In the genomic region with DNA sequence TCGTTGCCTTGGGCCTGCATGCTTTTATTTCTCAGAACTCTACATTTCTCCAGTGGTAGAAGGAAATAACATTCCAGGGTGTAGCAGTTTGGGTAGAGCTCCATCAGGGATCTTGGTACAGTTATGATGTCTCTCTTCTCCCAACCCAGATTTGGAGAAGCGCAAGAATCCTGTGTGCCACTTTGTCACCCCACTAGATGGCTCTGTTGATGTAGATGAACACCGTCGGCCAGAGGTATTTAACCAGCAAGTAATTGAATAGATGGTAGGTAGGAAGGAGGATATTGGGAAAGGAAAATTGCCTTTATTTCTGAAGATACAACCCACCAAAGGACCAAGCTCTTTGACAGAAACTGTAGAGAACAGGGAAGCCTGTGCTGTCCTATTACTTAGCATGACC, we compare ENCODE assay signal across 22 mouse cellular contexts. TPM values are rescaled to one million over a fixed set of nuclear protein-coding genes. Genes with fewer than 3 reads are reported as not detected.
A peak's percentile ranks its signal among the peaks of the same experiment; 100 is the strongest.
DNase-seq lines count a peak whose midpoint lies in the region; ATAC-seq and TF ChIP-seq lines count a peak whose summit lies in the region.
"Had no signal": no experiment of that assay in that cellular context is flagged by ENCODE, and none has a peak within 500 bp of the region (broad histone marks: within the 10 kb centered on the region; RNA-seq: fewer than 3 reads in every experiment).

No protein-coding gene starts in this region.

- no peak overlapping the region for H3K27ac ChIP-seq in kidney, postnatal 0 days
- H3K27ac ChIP-seq in kidney, embryonic 15.5 days: no peak overlapping the region
- H3K27ac ChIP-seq: heart, embryonic 15.5 days; lung, embryonic 15.5 days; macrophage; midbrain, embryonic 12.5 days had no signal

- peaks cover 28% of the 10 kb centered on the region; the same call in 1 of the 2 replicates for H3K36me3 ChIP-seq in kidney, postnatal 0 days (ENCODE audit: insufficient read depth, low read length)
- peaks cover 52% of the 10 kb centered on the region for H3K36me3 ChIP-seq in kidney, embryonic 15.5 days

- no peak for ATAC-seq in kidney, postnatal 0 days (replicated peaks; ENCODE audit: low FRiP score, low read depth)
- ATAC-seq in kidney, embryonic 15.5 days (replicated peaks; ENCODE audit: low FRiP score): no peak
- ATAC-seq: activated CD4-positive, CD25-positive, alpha-beta regulatory T cell, adult 4 months; Patski had no signal

- H3K4me2 ChIP-seq in kidney, postnatal 0 days (ENCODE audit: low read length): no peak overlapping the region
- no peak overlapping the region for H3K4me2 ChIP-seq in kidney, embryonic 15.5 days
- H3K4me2 ChIP-seq: heart, embryonic 15.5 days; liver, embryonic 11.5 days; lung, embryonic 15.5 days; midbrain, embryonic 12.5 days had no signal

- 0 out of 2 replicates have a peak, but pooled peaks cover 5% of the 10 kb centered on the region for H3K4me1 ChIP-seq in kidney, postnatal 0 days (replicated peaks; ENCODE audit: insufficient read depth, low read length)
- peaks cover 13% of the 10 kb centered on the region for H3K4me1 ChIP-seq in kidney, embryonic 15.5 days

- no peaks in the 10 kb centered on the region for H3K9me3 ChIP-seq in kidney, postnatal 0 days (replicated peaks; ENCODE audit: low read length)
- H3K9me3 ChIP-seq in kidney, embryonic 15.5 days (replicated peaks): no peaks in the 10 kb centered on the region
- H3K9me3 ChIP-seq: heart, embryonic 15.5 days; lung, embryonic 15.5 days; midbrain, embryonic 12.5 days had no signal

- TF ChIP-seq CTCF in kidney, postnatal 0 days (IDR thresholded peaks at IDR 0.05; ENCODE audit: low read depth): peak; percentile 35; the same call in 1 of the 2 replicates

- H3K4me3 ChIP-seq in kidney, postnatal 0 days (replicated peaks; ENCODE audit: low read depth, low read length): no peak overlapping the region
- H3K4me3 ChIP-seq in kidney, embryonic 15.5 days (replicated peaks): no peak overlapping the region
- H3K4me3 ChIP-seq: heart, embryonic 15.5 days; lung, embryonic 15.5 days; midbrain, embryonic 12.5 days; myocyte had no signal

- no peaks in the 10 kb centered on the region for H3K27me3 ChIP-seq in kidney, postnatal 0 days (ENCODE audit: insufficient read depth, low read length)
- no peaks in the 10 kb centered on the region for H3K27me3 ChIP-seq in kidney, embryonic 15.5 days
- H3K27me3 ChIP-seq: heart, embryonic 15.5 days; lung, embryonic 15.5 days; midbrain, embryonic 12.5 days; Patski had no signal

- 59% methylated on average over 4 of the region's 4 CpGs for WGBS in kidney, postnatal 0 days
- WGBS in kidney, embryonic 15.5 days: 68% methylated on average over 4 of the region's 4 CpGs

- no peak overlapping the region for H3K9ac ChIP-seq in kidney, postnatal 0 days (ENCODE audit: low read depth, low read length)
- no peak overlapping the region for H3K9ac ChIP-seq in kidney, embryonic 15.5 days
- H3K9ac ChIP-seq: heart, embryonic 15.5 days; lung, embryonic 15.5 days; midbrain, embryonic 12.5 days had no signal

- DNase-seq in embryo, embryonic 10 days (ENCODE audit: low spot score): peak; percentile 21
- no peak for DNase-seq in embryo, embryonic 9.5 days (ENCODE audit: extremely low spot score)
- DNase-seq in kidney, postnatal 0 days (ENCODE audit: low spot score): no peak
- peak; percentile 17 for DNase-seq in retina, embryonic 14.5 days (ENCODE audit: low spot score)
- DNase-seq in retina, postnatal 1 day: no peak
- no peak for DNase-seq in heart, adult 11 months
- DNase-seq: cerebellum, adult 11-12 months had no signal

RNA-seq across cellular contexts. Expression of a gene that starts 46.1 kb away (rescaled TPM):
- 13.8 and 14.9 TPM in 2 replicates for polyA plus RNA-seq in kidney, postnatal 0 days (2015; fragmentation: Nextera tagmentation; extraction: Ambion mirVana)
- 18.5 and 18.7 TPM in 2 replicates for polyA plus RNA-seq in kidney, embryonic 15.5 days (2015; fragmentation: Nextera tagmentation; extraction: Ambion mirVana)

RNA-seq across cellular contexts. Expression of a gene that starts 48.4 kb away (rescaled TPM):
- polyA plus RNA-seq in kidney, postnatal 0 days (2015; fragmentation: Nextera tagmentation; extraction: Ambion mirVana): not detected in 2 replicates
- not detected in 2 replicates for polyA plus RNA-seq in kidney, embryonic 15.5 days (2015; fragmentation: Nextera tagmentation; extraction: Ambion mirVana)
- polyA plus RNA-seq: activated CD4-positive, CD25-positive, alpha-beta regulatory T cell, adult 4 months; kidney, adult 2 months; limb, embryonic 11.5 days; liver, embryonic 11.5 days; macrophage; myocyte; Patski; stomach, embryonic 16.5 days; urinary bladder, adult 2 months had no signal

RNA-seq across cellular contexts. Expression of a gene that starts 48.6 kb away (rescaled TPM):
- not detected in 2 replicates for polyA plus RNA-seq in kidney, postnatal 0 days (2015; fragmentation: Nextera tagmentation; extraction: Ambion mirVana)
- not detected in 2 replicates for polyA plus RNA-seq in kidney, embryonic 15.5 days (2015; fragmentation: Nextera tagmentation; extraction: Ambion mirVana)
- polyA plus RNA-seq: activated CD4-positive, CD25-positive, alpha-beta regulatory T cell, adult 4 months; embryonic facial prominence, embryonic 14.5 days; heart, embryonic 15.5 days; kidney, adult 2 months; limb, embryonic 11.5 days; liver, embryonic 11.5 days; lung, embryonic 15.5 days; macrophage; midbrain, embryonic 12.5 days; myocyte; neural tube, embryonic 14.5 days; Patski; stomach, embryonic 16.5 days; urinary bladder, adult 2 months had no signal

Comparison
In these comparisons a context has a peak if more than half of its experiments do, and no peak if none do; other contexts are left out.
1. DNase-seq: peak in embryo, embryonic 10 days (single experiment) and retina, embryonic 14.5 days (single experiment); none in embryo, embryonic 9.5 days (single experiment), kidney, postnatal 0 days (single experiment), retina, postnatal 1 day (single experiment) and heart, adult 11 months (single experiment).